Mouse (Mus musculus): Measurements from ENCODE around the gene Cpn1. TPM values are rescaled to one million over a fixed set of nuclear protein-coding genes. Genes with fewer than 3 reads are reported as not detected.

Cpn1 gene
- polyA plus RNA-seq, 1 experiment from 2014 or later, result 80.6 TPM

Other genes starting within 250 kb of the Cpn1 start
- gene Cutc, start 233.6 kb downstream of the Cpn1 start, polyA plus RNA-seq (2015; fragmentation: Nextera tagmentation; extraction: Ambion mirVana), result 15.3 and 18.5 TPM in 2 replicates
- gene Cox15, start 233.6 kb downstream of the Cpn1 start, polyA plus RNA-seq (2015; fragmentation: Nextera tagmentation; extraction: Ambion mirVana), result 12.0 and 15.6 TPM in 2 replicates
- gene Abcc2, start 204.4 kb downstream of the Cpn1 start, polyA plus RNA-seq (2015; fragmentation: Nextera tagmentation; extraction: Ambion mirVana), result 4.9 and 5.7 TPM in 2 replicates
- gene Dnmbp, start 46.4 kb downstream of the Cpn1 start, polyA plus RNA-seq (2015; fragmentation: Nextera tagmentation; extraction: Ambion mirVana), result 25.4 and 28.6 TPM in 2 replicates
- 0.58 and 0.60 TPM in 2 replicates for gene Cyp2c23, start 42.7 kb upstream of the Cpn1 start, polyA plus RNA-seq (2015; fragmentation: Nextera tagmentation; extraction: Ambion mirVana)
- gene Erlin1, start 83.2 kb upstream of the Cpn1 start, polyA plus RNA-seq (2015; fragmentation: Nextera tagmentation; extraction: Ambion mirVana), result 57.7 and 58.1 TPM in 2 replicates
- gene Chuk, start 120.9 kb upstream of the Cpn1 start, polyA plus RNA-seq (2015; fragmentation: Nextera tagmentation; extraction: Ambion mirVana), result 52.6 and 55.1 TPM in 2 replicates
- gene Cwf19l1, start 149.3 kb upstream of the Cpn1 start, polyA plus RNA-seq (2015; fragmentation: Nextera tagmentation; extraction: Ambion mirVana), result 35.9 and 37.5 TPM in 2 replicates
- gene Bloc1s2, start 159.9 kb upstream of the Cpn1 start, polyA plus RNA-seq (2015; fragmentation: Nextera tagmentation; extraction: Ambion mirVana), result 82.8 and 85.1 TPM in 2 replicates
- 0.05 TPM in 1 of 2 replicates, not detected in the other for gene Pkd2l1, start 205.9 kb upstream of the Cpn1 start, polyA plus RNA-seq (2015; fragmentation: Nextera tagmentation; extraction: Ambion mirVana)
- 0.60 and 0.94 TPM in 2 replicates for gene Scd3, start 216.7 kb upstream of the Cpn1 start, polyA plus RNA-seq (2015; fragmentation: Nextera tagmentation; extraction: Ambion mirVana)